Mouse (Mus musculus) midbrain, embryonic 11.5 days (tissue): ENCODE measurements around the gene Il1r1. TPM values are rescaled to one million over a fixed set of nuclear protein-coding genes. Genes with fewer than 3 reads are reported as not detected.

Experiments
- ATAC-seq: fragments of 200-750 bp; cut with Nextera tagmentation; 2 replicates; pipeline ENCODE4 v1.8.0; 2017; ENCODE audit warnings: moderate TSS enrichment, moderate library complexity; ENCODE audit not compliant: low FRiP score
- DNase-seq: peaks from one replicate; pipeline ENCODE4 v3.0.0; 2015; ENCODE audit warnings: low spot score; ENCODE audit errors: missing footprints
- H3K27ac ChIP-seq: fragments of 300-500 bp; sonication (generic); 2 replicates; pipeline ENCODE4 v1.5.1; 2014; ENCODE audit warnings: low read depth, low read length
- H3K27me3 ChIP-seq: fragments of 300-500 bp; sonication (generic); 2 replicates; pipeline ENCODE4 v1.6.1; 2014; ENCODE audit warnings: mild to moderate bottlenecking, low read length, moderate library complexity, mixed read lengths; ENCODE audit not compliant: control insufficient read depth, insufficient read depth
- H3K36me3 ChIP-seq: fragments of 300-500 bp; sonication (generic); 2 replicates; pipeline ENCODE4 v1.6.1; 2014; ENCODE audit warnings: mild to moderate bottlenecking, low read length, moderate library complexity, mixed read lengths; ENCODE audit not compliant: control insufficient read depth, insufficient read depth
- H3K4me1 ChIP-seq: fragments of 300-500 bp; sonication (generic); 2 replicates; pipeline ENCODE4 v1.6.1; 2014; ENCODE audit warnings: low read length; ENCODE audit not compliant: control insufficient read depth, insufficient read depth
- H3K4me2 ChIP-seq: fragments of 300-500 bp; sonication (generic); 2 replicates; pipeline ENCODE4 v1.6.1; 2014; ENCODE audit warnings: mild to moderate bottlenecking, moderate library complexity
- H3K4me3 ChIP-seq: fragments of 300-500 bp; sonication (generic); 2 replicates; pipeline ENCODE4 v1.5.1; 2014; ENCODE audit warnings: low read depth, low read length
- H3K9ac ChIP-seq: fragments of 300-500 bp; sonication (generic); 2 replicates; pipeline ENCODE4 v1.6.1; 2014; ENCODE audit warnings: low read length
- H3K9me3 ChIP-seq: fragments of 300-500 bp; sonication (generic); 2 replicates; pipeline ENCODE4 v1.6.1; 2016; ENCODE audit warnings: low read length; ENCODE audit not compliant: control insufficient read depth
- WGBS: fragments of 180-500 bp; shearing (Covaris S2); extraction: QIAGEN DNeasy Blood & Tissue Kit; methylation state at CpG from one replicate; pipeline ENCODE4 v1.1.7; 2014; 5-methylcytosine and 5-hydroxymethylcytosine counted together
- polyA plus RNA-seq: library from polyadenylated mRNA; unstranded; fragments of >200 nt; fragmentation: Nextera tagmentation; extraction: Ambion mirVana; gene quantifications from 2 replicates; pipeline ENCODE4 v1.2.1, GENCODE M21; 2014

Gene Il1r1
- polyA plus RNA-seq, 1 experiment from 2014 or later, result 0.96 TPM

DNA sequence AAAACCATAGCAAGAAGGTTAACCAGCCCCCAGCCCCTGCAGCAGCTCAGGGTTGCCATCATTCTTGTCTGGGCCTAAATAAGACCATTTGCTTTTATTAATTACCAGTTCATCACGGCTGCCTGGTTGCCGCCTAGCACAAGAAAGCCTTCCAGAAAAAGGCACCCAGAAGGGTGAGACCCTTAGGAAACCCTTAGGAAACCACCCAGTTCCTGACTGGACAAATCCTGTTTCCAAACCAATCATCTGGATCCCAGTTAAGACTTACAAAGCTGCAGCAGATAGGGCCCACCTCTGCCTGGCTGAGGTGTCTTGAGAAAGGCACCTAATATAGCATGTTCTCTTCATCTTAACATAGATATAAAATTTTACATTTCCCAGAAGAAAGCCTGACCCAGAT, 1.3 kb upstream of the Il1r1 start:
- no peak for ATAC-seq

DNA sequence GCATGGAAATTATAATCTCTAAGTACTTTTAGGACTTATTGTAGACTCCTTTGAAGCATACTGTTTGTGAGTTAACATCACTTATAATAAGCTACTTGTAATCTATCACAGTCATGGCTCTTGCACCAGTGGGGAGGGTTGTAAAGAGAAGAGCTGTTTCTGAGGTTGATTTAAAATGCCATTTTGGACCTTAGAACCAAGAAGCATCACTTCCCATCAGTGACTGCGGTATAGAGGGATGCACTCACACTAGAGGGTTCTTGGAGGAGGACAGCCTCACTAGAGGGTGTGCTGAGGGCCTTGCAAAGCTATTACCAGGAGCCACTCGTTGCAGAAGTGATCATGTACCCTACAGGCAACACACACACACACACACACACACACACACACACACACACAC, 700 bp downstream of the Il1r1 start:
- ATAC-seq, result no peak
- 74% methylated on average over 2 of the region's 2 CpGs for WGBS

More for the DNA sequence above, 1.3 kb upstream of the Il1r1 start:
- H3K4me2 ChIP-seq, result no peak overlapping the region
- H3K27me3 ChIP-seq, result no peaks in the 10 kb centered on the region
- H3K4me3 ChIP-seq, result no peak overlapping the region
- DNase-seq, result no peak
- no peak overlapping the region for H3K27ac ChIP-seq
- H3K4me1 ChIP-seq, result no peaks in the 10 kb centered on the region
- 85% methylated on average over 2 of the region's 2 CpGs for WGBS
- H3K9me3 ChIP-seq, result no peaks in the 10 kb centered on the region
- no peaks in the 10 kb centered on the region for H3K36me3 ChIP-seq
- no peak overlapping the region for H3K9ac ChIP-seq

DNA sequence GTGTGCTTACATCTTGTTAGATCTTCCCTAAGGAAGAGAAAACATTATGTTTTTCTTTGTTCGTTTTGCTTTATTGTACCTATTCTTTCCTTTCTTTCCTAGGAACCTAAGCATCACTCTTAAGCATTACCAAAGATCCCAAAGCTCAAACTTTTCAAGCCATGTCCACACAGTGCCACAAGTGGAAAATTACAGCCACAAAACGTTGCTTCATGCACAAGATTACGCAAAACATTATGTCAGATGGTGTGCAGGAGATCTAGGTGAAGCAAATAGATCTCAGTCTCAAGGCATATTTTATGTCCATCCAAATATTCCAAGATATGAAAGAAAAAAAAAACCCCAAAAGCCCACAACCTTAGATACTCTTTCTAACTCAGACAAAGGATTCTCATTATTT, 4.2 kb downstream of the Il1r1 start:
- Histone ChIP-seq H3K9me3 (no peaks in the 10 kb centered on the region), H3K27ac (no peak overlapping the region), H3K36me3 (no peaks in the 10 kb centered on the region), H3K4me3 (no peak overlapping the region), H3K27me3 (no peaks in the 10 kb centered on the region), H3K4me1 (no peaks in the 10 kb centered on the region), H3K9ac (no peak overlapping the region), H3K4me2 (no peak overlapping the region)
- ATAC-seq (no peak), DNase-seq (no peak)
- 94% methylated on average over 3 of the region's 3 CpGs for WGBS

More for the DNA sequence above, 700 bp downstream of the Il1r1 start:
- Histone ChIP-seq H3K27me3 (no peaks in the 10 kb centered on the region), H3K36me3 (no peaks in the 10 kb centered on the region), H3K9ac (no peak overlapping the region), H3K4me3 (no peak overlapping the region), H3K9me3 (no peaks in the 10 kb centered on the region), H3K4me2 (no peak overlapping the region), H3K27ac (no peak overlapping the region), H3K4me1 (no peaks in the 10 kb centered on the region)
- DNase-seq, result no peak

DNA sequence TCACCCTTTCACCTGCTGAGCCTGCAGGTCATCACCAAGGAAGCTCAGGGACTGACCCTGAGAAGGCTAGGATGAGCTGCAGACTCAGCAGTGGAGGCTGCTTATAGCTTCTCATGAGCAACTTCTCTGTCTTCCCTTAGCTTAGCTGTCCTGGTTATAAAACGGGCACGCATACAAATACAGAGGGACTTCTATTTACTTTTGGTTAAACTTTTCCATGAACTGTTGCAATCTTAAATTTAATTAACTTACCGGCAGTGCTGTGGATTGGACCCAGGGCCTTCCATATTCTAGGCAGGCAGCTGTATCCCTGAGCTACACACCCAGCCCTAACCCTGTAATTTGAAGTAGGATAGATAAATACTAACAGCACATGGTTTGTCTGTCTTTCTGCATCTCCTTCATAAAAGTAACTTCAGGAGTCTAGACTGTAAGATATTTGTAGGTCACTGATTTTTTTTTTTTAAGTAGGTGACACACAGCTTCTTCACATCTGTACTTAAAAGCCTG, 4.9 kb downstream of the Il1r1 start:
- H3K27ac ChIP-seq, result no peak overlapping the region
- no peaks in the 10 kb centered on the region for H3K27me3 ChIP-seq
- H3K36me3 ChIP-seq, result no peaks in the 10 kb centered on the region
- no peak overlapping the region for H3K4me2 ChIP-seq
- DNase-seq (no peak), ATAC-seq (no peak)
- H3K9ac ChIP-seq, result no peak overlapping the region
- H3K4me1 ChIP-seq, result no peaks in the 10 kb centered on the region
- no peaks in the 10 kb centered on the region for H3K9me3 ChIP-seq
- no peak overlapping the region for H3K4me3 ChIP-seq
- WGBS, result 91% methylated on average over 3 of the region's 3 CpGs

DNA sequence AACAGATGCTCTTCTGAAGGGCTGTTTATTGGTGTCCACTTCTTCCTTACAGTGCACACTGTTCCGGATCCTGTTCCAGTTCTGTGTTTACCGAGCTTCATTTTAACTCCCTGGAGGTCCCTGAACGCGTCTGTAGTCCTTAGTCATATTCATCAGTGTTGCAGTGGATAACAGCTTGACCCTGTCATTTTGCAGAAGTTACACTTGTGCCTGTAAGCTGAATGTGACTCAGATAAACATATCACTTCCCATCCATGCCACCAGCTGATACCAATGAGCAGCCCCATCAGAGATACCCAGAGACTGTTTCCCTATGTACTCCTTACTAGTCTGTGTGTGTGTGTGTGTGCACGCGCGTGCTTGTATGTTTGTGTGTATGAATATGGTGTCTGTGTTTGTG, 5.5 kb downstream of the Il1r1 start:
- Histone ChIP-seq H3K9me3 (no peaks in the 10 kb centered on the region), H3K36me3 (no peaks in the 10 kb centered on the region), H3K4me3 (no peak overlapping the region), H3K4me1 (no peaks in the 10 kb centered on the region), H3K27me3 (no peaks in the 10 kb centered on the region), H3K27ac (no peak overlapping the region), H3K9ac (no peak overlapping the region), H3K4me2 (no peak overlapping the region)
- ATAC-seq, result no peak
- WGBS, result 92% methylated on average over 7 of the region's 7 CpGs
- DNase-seq, result no peak

DNA sequence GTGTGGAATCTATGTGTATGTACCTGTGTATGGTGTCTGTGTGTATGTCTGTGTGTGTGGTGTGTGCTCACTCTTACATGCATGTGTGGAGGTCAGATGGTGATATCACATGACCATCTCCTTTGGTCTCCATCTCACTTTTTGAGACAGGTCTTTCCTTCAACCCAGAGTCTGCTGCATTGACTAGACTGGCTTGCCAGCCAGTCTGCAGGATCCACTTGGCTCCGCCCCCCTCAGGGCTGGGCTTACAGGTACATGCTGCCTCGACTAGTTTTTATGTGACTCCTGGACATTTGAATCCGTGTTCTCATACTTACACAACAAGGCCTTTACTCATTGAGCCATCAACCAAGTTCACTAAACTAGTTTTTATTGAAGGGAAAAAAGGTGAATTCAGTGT, 6.2 kb downstream of the Il1r1 start:
- ATAC-seq (no peak), DNase-seq (no peak)
- Histone ChIP-seq H3K4me3 (no peak overlapping the region), H3K36me3 (no peaks in the 10 kb centered on the region), H3K27me3 (no peaks in the 10 kb centered on the region), H3K9ac (no peak overlapping the region), H3K27ac (no peak overlapping the region), H3K4me1 (no peaks in the 10 kb centered on the region), H3K4me2 (no peak overlapping the region), H3K9me3 (no peaks in the 10 kb centered on the region)
- 89% methylated on average over 3 of the region's 3 CpGs for WGBS

DNA sequence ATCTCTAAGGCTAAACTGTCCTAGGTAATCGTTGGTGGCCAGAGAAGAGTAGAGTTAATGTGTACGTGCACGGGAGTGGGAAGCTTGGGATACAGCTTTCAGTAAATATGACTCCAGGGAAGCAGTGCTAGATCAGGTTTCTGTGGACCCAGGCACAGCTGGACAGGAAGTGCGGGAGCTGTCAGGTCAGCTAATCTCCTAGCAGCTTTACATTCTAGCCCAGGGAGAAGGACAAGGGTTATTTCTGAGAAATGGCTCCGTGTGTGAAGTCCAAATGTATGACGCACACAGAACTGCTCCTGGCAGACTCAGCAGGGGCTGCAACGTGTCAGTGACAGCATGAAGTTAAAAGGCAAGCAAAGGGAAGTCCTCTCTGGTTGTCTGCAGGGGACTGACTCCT, 8.3 kb downstream of the Il1r1 start:
- H3K4me2 ChIP-seq, result no peak overlapping the region
- ATAC-seq, result no peak
- H3K9ac ChIP-seq, result no peak overlapping the region
- H3K27me3 ChIP-seq, result no peaks in the 10 kb centered on the region
- DNase-seq, result no peak
- no peak overlapping the region for H3K27ac ChIP-seq
- H3K4me1 ChIP-seq, result no peaks in the 10 kb centered on the region
- H3K4me3 ChIP-seq, result no peak overlapping the region
- H3K9me3 ChIP-seq, result no peaks in the 10 kb centered on the region
- no peaks in the 10 kb centered on the region for H3K36me3 ChIP-seq
- 71% methylated on average over 7 of the region's 7 CpGs for WGBS

DNA sequence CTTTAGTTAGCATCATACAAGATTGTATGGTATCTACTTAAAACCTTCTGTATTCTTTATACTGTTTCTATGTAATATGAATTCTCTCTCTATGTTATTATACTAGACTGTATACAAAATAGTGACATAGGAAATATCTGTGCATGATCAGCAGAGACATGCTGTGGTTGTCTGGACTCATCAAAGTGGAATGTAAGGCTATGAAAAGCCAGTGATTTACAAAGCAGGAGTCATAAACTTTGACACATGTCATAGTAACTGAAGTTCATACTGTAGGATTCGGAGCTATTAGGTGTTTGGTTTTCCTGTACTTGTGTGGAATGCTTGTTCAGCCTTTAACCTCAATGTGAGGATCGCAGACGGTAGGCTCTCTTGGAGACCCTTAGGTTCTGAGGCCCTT, 8.7 kb downstream of the Il1r1 start:
- Histone ChIP-seq H3K4me3 (no peak overlapping the region), H3K9ac (no peak overlapping the region), H3K9me3 (no peaks in the 10 kb centered on the region), H3K4me1 (no peaks in the 10 kb centered on the region), H3K27me3 (no peaks in the 10 kb centered on the region), H3K27ac (no peak overlapping the region), H3K4me2 (no peak overlapping the region), H3K36me3 (no peaks in the 10 kb centered on the region)
- DNase-seq (no peak), ATAC-seq (no peak)
- WGBS, result 86% methylated on average over 3 of the region's 3 CpGs

DNA sequence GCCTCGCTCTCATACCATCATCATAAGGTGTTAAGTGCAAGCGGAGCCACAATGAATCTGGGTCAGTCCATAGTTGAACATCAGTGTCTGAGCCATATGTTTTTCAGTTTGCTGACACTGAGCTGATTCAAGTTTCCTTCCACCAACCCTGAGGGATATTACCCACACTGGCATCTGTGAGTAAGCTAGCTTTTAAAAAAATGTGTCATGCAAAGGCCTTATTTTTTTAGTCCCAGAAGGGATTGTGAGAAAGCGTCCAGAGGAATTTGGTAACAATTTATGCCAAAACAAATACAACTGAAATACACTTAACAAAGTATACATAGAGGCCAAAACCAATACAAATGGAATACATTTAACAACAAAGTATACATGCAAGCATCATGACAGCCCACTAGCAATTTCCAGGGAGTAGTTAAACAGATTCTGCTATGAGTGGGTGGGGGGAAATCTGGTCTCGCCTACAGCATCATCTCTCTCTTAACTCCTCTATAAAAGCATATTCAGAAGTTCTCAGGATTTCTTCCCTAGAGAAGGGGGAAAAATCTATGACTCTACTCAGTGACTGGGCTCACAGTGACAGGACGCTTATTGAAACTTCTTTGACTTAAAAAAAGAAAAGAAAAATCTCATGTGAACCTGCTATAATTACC, 10.8 kb downstream of the Il1r1 start:
- ATAC-seq, result no peak
- Histone ChIP-seq H3K4me2 (no peak overlapping the region), H3K27me3 (no peaks in the 10 kb centered on the region), H3K4me3 (no peak overlapping the region), H3K9ac (no peak overlapping the region), H3K27ac (no peak overlapping the region), H3K9me3 (no peaks in the 10 kb centered on the region), H3K36me3 (no peaks in the 10 kb centered on the region), H3K4me1 (no peaks in the 10 kb centered on the region)
- 84% methylated on average over 5 of the region's 5 CpGs for WGBS
- DNase-seq, result no peak
